Mouse (Mus musculus): ENCODE measurements around the gene Arfip1. TPM values are rescaled to one million over a fixed set of nuclear protein-coding genes. Genes with fewer than 3 reads are reported as not detected.

Arfip1 gene
- polyA plus RNA-seq, 1 experiment from 2014 or later = 33.5 TPM

DNA sequence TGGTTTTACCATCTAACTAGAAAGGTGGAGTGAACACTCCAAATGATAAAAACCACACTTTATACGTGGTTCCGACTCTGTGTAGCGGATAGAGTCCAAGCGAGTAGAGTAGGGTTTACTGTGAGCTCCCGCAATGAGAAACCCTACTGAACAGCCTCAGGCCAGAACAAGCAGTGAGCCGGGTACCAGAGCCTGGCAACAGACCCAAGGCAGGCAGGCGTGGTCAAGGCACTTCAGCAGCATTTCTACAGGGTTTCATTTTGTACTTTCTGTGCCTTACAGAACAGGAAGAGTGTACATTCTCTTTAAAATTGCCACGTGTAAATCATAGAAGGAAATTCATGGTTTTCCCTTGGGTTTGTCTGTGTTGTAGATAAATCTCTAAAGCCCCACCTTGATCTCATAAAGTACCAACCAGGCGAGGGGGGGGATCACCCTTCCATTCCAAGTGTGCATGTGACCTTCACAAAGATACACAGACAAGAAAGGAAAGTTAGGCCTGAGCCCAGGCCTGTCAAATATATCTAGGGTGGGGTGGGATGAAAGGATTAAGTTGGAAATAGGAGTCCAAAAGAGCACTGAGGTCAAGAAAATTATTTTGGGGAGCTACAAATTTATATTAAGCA is 19.6 kb upstream of the Arfip1 start:
- Histone ChIP-seq H3K27me3 (replicated peaks) (0 out of 2 replicates have a peak, but pooled peaks cover 3% of the 10 kb centered on the region), H3K36me3 (no peaks in the 10 kb centered on the region), H3K9me3 (peaks cover 8% of the 10 kb centered on the region; the same call in 1 of the 2 replicates), H3K4me3 (no peak overlapping the region), H3K27ac (no peak overlapping the region), H3K4me2 (replicated peaks) (no peak overlapping the region), H3K9ac (no peak overlapping the region), H3K4me1 (no peaks in the 10 kb centered on the region)
- ATAC-seq (ENCODE audit: low FRiP score, low read depth) = no peak
- 87% methylated on average over 9 of the region's 9 CpGs for WGBS

DNA sequence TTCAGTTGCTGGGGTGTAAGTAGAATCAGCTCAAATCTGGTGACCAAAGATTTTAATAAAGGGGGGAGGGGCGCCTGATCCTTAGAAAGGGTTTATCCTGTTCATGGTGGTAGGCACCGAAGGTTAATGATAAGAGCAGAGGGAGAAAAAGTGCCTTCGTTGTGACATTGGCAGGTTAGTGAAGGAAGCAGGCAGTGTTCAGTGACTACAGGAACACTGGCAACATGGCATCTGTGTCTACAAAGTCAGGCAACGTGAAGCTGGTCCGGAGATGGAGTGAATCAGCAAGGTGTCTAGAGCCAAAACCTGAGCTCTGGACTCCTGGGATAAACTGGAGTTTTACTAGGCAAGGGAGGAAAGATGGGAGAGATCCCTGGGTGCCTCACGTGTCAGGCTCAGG is 16.3 kb upstream of the Arfip1 start:
- 0 out of 2 replicates have a peak, but pooled peaks cover 3% of the 10 kb centered on the region for H3K27me3 ChIP-seq (replicated peaks)
- no peak for ATAC-seq (ENCODE audit: low FRiP score, low read depth)
- H3K9ac ChIP-seq = no peak overlapping the region
- WGBS = 91% methylated on average over 6 of the region's 6 CpGs
- no peaks in the 10 kb centered on the region for H3K9me3 ChIP-seq
- H3K4me3 ChIP-seq = no peak overlapping the region
- peaks cover 7% of the 10 kb centered on the region; the same call in 1 of the 2 replicates for H3K4me1 ChIP-seq
- H3K4me2 ChIP-seq (replicated peaks) = no peak overlapping the region
- H3K27ac ChIP-seq = no peak overlapping the region
- H3K36me3 ChIP-seq = no peaks in the 10 kb centered on the region

DNA sequence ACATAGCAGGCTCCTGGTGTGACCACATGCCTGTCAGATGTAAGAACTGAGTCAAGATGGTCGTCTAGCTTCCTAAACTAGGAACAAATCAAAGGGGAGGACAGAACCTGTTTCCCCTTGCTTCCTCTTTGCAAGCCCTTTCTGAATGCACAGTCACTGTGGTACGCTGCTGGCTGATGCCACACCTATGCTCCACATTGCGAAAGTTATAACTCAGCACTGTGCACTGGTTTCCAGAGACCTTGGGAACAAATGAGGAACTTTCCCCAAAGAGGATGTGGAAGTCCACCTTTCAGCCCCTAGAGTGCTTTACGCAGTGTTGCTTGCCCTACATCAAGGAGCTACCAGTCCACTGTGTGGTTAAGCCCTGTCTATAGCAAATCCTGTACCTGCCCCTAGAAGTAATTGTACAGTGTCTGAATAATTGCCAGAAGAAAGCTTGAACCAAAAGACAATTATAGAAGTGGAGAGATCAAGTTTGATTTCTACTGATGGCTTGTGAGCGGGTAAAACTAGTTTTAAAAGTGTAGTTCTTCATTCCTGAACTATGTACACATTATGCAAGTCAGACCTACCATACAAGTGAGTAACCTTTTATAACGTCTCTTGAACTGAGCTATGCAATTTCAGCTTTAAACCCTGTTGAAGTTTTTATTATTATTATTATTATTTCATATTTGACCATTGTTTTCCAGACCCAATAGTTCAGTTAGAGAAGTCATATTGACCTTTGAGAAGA is 15.7 kb upstream of the Arfip1 start:
- Histone ChIP-seq H3K4me2 (replicated peaks) (no peak overlapping the region), H3K27ac (no peak overlapping the region), H3K9me3 (no peaks in the 10 kb centered on the region), H3K4me1 (peaks cover 7% of the 10 kb centered on the region; the same call in 1 of the 2 replicates), H3K4me3 (no peak overlapping the region), H3K36me3 (no peaks in the 10 kb centered on the region), H3K9ac (no peak overlapping the region), H3K27me3 (replicated peaks) (0 out of 2 replicates have a peak, but pooled peaks cover 3% of the 10 kb centered on the region)
- ATAC-seq (ENCODE audit: low FRiP score, low read depth) = no peak
- WGBS = 88% methylated on average over 6 of the region's 6 CpGs

DNA sequence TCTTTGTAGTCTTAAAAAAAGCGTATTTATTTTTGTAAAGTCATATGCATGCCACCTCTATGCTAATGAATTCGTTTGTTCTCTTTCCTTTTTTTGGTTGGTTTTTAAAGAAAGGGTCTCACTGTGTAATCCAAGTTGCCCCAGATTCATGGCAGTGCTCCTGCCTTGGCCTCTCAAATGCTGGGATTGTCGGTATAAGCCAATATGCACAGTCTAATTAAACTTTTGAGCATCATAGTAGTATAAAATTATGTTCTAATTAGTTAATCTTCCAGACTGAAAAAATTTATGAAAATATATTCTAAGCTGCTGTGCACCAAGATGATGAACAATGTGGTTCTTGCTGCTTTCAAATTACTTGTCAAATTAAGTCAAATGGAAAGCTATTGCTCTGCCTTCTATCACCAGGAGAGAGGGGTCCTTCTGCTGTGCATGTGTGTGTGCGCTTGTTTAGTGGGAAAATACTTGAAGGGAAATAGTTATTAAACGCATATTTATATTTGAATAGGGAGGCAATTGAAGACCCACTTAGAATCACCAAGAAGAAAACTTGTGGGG is 13.3 kb upstream of the Arfip1 start:
- H3K4me2 ChIP-seq (replicated peaks) = peak overlapping the region; percentile 50
- H3K4me3 ChIP-seq = no peak overlapping the region
- no peak overlapping the region for H3K9ac ChIP-seq
- no peaks in the 10 kb centered on the region for H3K9me3 ChIP-seq
- 0 out of 2 replicates have a peak, but pooled peaks cover 3% of the 10 kb centered on the region for H3K27me3 ChIP-seq (replicated peaks)
- H3K36me3 ChIP-seq = no peaks in the 10 kb centered on the region
- WGBS = 36% methylated on average over 5 of the region's 5 CpGs
- ATAC-seq (ENCODE audit: low FRiP score, low read depth) = no peak
- H3K4me1 ChIP-seq = peaks cover 7% of the 10 kb centered on the region; the same call in 1 of the 2 replicates
- H3K27ac ChIP-seq = no peak overlapping the region

DNA sequence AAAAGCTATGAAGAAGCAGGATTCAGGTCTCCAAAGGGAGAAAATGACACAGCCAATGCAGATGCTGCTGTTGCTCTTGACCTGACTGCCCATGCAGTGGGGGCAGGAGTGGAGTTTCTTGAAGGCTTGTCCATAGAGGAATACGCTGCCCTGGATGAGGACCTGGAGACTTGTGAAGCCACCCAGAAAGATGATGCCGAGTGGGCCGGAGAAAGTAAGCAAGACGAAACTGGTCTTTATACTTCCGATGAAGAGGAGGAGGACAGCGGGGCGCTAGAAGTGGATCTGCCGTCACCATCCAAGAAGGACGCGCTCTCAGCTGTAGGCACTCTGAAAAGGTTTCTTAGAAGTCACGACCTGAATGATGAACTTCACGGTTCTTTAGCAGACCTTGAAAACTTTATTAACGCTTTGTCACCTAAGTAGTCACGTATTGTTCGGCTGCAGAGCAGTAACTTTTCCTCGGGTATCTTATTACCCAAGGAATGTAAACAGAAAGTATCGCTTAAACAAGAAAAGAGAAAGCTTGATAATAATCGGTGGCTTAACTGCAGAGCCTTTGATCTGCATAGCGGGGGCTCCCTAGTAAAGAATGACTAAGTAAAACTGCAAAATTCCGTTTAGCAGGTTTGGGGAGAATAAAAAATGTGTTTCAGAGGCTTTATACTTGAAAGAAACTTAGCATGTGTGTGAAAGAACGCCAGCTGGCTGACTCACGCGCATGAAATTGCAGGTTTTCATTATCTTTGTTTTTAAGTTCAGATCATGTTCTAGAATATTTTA is 12.7 kb upstream of the Arfip1 start:
- Histone ChIP-seq H3K27ac (no peak overlapping the region), H3K4me3 (no peak overlapping the region), H3K9me3 (no peaks in the 10 kb centered on the region), H3K36me3 (no peaks in the 10 kb centered on the region), H3K4me1 (peaks cover 7% of the 10 kb centered on the region; the same call in 1 of the 2 replicates), H3K4me2 (replicated peaks) (peak overlapping the region; percentile 50), H3K9ac (0 out of 2 replicates have a peak overlapping the region, but pooled peaks have one; percentile 17), H3K27me3 (replicated peaks) (0 out of 2 replicates have a peak, but pooled peaks cover 3% of the 10 kb centered on the region)
- no peak for ATAC-seq (ENCODE audit: low FRiP score, low read depth)
- WGBS = 7% methylated on average over 23 of the region's 23 CpGs

DNA sequence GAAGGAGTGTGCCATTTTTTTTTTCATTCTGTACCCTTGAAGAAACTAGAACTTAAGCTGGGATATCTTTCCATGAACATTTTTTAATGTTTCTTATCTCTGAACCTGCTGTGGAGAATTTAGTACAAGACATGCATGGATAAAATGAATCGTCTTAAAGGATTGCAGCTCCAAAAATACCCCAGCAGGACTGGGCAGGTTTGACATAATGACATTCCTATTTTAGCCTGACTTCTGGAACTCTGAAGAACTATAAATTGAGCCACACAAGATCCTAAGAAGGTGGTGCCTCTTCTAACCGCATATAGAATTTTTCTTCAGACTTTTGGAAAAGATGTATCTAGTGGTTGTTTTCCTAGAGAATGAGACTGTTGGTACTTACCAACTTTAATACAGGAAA is 10.8 kb upstream of the Arfip1 start, which contains the start of gene Tigd4:
Tigd4 (plus strand) TSS at position 301 of the 400 bp plus-strand sequence.
- H3K4me2 ChIP-seq (replicated peaks) = no peak within 1 kb of the TSS
- no peaks in the 10 kb centered on the region for H3K36me3 ChIP-seq
- 91% methylated on average over 2 of the region's 2 CpGs for WGBS
- H3K4me1 ChIP-seq = peaks cover 7% of the 10 kb centered on the region; the same call in 1 of the 2 replicates
- H3K9ac ChIP-seq = no peak within 1 kb of the TSS
- ATAC-seq (ENCODE audit: low FRiP score, low read depth) = no peak
- no peak within 1 kb of the TSS for H3K27ac ChIP-seq
- H3K4me3 ChIP-seq = no peak within 1 kb of the TSS
- 0 out of 2 replicates have a peak, but pooled peaks cover 3% of the 10 kb centered on the region for H3K27me3 ChIP-seq (replicated peaks)
- no peaks in the 10 kb centered on the region for H3K9me3 ChIP-seq

DNA sequence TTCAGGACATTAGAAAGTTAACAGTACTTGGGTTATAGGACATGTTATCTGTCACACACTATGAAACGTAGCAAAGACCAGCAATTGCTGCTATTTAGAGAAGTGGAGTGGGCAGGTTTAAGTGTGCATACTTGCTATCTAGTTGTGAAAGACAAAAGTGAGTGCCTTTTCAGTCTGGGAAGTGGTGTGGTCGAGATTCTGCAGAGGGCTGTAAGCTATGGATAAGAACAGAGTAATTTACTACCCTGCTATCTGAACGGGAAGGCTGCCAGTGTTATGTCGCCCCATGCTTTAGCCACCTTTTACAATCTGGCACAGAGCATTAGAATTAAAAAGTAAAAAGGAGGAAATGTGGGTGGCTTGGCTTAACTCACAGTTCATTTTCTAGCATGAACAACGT is 4.3 kb upstream of the Arfip1 start:
- 57% methylated on average over 5 of the region's 5 CpGs for WGBS
- Histone ChIP-seq H3K9ac (no peak overlapping the region), H3K4me2 (replicated peaks) (no peak overlapping the region), H3K36me3 (no peaks in the 10 kb centered on the region), H3K27ac (no peak overlapping the region), H3K27me3 (replicated peaks) (no peaks in the 10 kb centered on the region), H3K9me3 (no peaks in the 10 kb centered on the region), H3K4me3 (no peak overlapping the region), H3K4me1 (peaks cover 7% of the 10 kb centered on the region)
- ATAC-seq (ENCODE audit: low FRiP score, low read depth) = no peak

DNA sequence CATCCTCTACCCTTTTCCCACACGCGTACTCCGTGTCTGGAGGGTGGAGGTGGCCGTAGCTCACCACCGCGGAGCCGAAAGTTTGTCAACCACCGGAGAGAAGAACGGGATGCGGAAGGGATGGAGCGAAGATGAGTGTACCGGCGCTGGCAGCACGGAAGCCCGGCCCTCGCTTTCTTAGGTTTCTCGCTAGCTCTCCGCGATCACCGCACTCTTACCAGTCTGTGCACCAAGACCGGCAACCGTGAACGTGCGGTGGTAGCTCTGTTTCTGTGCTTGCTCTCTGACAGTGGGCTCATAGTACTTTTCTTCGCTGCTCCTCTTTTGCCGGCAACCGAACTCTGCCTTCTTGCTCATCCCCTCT is 470 bp upstream of the Arfip1 start:
- H3K27me3 ChIP-seq (replicated peaks) = no peaks in the 10 kb centered on the region
- H3K9ac ChIP-seq = peak overlapping the region; percentile 79
- under 1% methylated on average over 27 of the region's 27 CpGs for WGBS
- peak overlapping the region; percentile 74 for H3K4me3 ChIP-seq
- H3K9me3 ChIP-seq = no peaks in the 10 kb centered on the region
- ATAC-seq (ENCODE audit: low FRiP score, low read depth) = no peak; the same call in none of the 2 replicates
- peak overlapping the region; percentile 74; the same call in 1 of the 2 replicates for H3K27ac ChIP-seq
- peaks cover 18% of the 10 kb centered on the region for H3K4me1 ChIP-seq
- no peaks in the 10 kb centered on the region for H3K36me3 ChIP-seq
- peak overlapping the region; percentile 87 for H3K4me2 ChIP-seq (replicated peaks)

DNA sequence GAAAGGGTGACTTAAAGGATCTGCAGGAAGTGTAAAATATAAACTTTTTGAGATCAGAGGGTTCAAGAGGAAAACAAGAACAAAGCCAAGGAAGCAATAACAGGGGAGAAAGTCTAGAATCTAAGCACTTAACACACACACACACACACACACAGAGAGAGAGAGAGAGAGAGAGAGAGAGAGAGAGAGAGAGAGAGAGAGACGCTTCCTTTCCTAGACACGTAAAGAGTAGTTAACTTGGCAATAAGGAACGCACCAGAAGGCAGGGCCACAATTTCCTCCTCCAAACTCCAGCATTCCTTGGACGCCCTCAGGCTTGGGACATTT is 766 bp downstream of the Arfip1 start:
- ATAC-seq (ENCODE audit: low FRiP score, low read depth) = no peak
- no peak overlapping the region for H3K27ac ChIP-seq

DNA sequence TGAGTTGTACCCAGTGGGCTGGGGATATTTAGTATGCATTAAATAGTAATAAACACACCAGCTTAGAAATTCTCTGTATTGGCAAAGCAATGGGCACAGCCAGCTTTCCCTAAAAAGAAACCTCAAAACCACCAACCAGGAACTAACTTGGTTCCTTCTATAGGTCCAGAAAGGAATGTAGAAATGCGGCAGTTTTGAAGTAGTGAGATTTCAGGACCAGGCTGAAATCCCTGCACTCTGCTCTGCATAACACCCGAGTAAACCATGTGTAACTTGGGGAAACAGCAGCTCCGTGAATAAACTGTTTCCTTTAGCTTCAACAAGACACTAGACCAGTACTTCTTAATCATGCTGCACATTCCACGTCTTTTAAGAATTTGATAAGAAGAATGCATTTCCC is 1.7 kb downstream of the Arfip1 start:
- 75% methylated on average over 4 of the region's 4 CpGs for WGBS
- Histone ChIP-seq H3K9me3 (no peaks in the 10 kb centered on the region), H3K9ac (no peak overlapping the region), H3K27me3 (replicated peaks) (no peaks in the 10 kb centered on the region), H3K27ac (no peak overlapping the region), H3K4me3 (no peak overlapping the region), H3K4me2 (replicated peaks) (peak overlapping the region; percentile 87), H3K4me1 (peaks cover 18% of the 10 kb centered on the region), H3K36me3 (no peaks in the 10 kb centered on the region)
- no peak for ATAC-seq (ENCODE audit: low FRiP score, low read depth)

More for the DNA sequence above, 766 bp downstream of the Arfip1 start:
- H3K4me2 ChIP-seq (replicated peaks) = peak overlapping the region; percentile 87
- peak overlapping the region; percentile 79 for H3K9ac ChIP-seq
- no peaks in the 10 kb centered on the region for H3K9me3 ChIP-seq
- H3K36me3 ChIP-seq = no peaks in the 10 kb centered on the region
- H3K27me3 ChIP-seq (replicated peaks) = no peaks in the 10 kb centered on the region
- 0% methylated on average over 4 of the region's 4 CpGs for WGBS
- peak overlapping the region; percentile 74 for H3K4me3 ChIP-seq
- peaks cover 18% of the 10 kb centered on the region for H3K4me1 ChIP-seq

DNA sequence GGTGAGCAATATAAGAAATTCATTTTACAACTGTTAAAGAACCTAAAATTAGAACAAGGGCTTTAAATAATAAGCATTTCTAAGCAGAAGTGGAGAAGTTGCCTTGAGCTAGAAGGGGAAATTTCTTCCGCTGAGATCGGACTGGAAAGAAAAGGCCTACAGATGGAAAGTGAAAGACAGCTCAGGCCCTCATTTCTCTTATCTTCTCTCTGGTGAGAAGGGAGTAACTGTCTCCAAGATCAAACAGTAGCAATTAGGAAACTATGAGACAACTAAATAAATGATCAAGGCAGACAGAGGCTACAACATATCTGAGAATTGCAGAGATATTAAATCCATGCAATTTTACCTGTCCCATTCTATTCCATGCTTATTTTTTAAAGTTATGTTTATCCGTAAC is 11.9 kb downstream of the Arfip1 start:
- ATAC-seq (ENCODE audit: low FRiP score, low read depth) = no peak
- WGBS = 86% methylated on average over 3 of the region's 3 CpGs
- Histone ChIP-seq H3K4me1 (no peaks in the 10 kb centered on the region), H3K4me2 (replicated peaks) (no peak overlapping the region), H3K27me3 (replicated peaks) (no peaks in the 10 kb centered on the region), H3K9ac (no peak overlapping the region), H3K9me3 (no peaks in the 10 kb centered on the region), H3K36me3 (no peaks in the 10 kb centered on the region), H3K4me3 (no peak overlapping the region), H3K27ac (no peak overlapping the region)

DNA sequence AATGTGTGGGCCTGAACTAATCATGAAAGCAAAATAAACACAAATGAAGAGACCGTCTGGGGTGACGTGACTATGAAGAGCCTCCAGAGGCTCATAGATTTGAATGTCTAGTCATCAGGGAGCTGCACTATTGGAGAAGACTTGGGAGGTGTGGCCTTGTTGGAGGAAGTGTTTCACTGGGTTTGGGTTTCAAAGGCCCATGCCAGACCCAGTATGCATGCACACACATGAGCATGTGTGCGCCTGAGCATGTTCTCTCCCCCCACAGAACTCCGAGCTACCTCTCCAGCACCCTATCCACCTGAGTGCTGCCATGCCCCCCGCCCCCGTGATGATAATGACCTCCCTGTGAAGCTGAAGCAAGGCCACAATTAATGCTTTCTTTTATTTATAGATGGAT is 12.8 kb downstream of the Arfip1 start:
- Histone ChIP-seq H3K4me2 (replicated peaks) (no peak overlapping the region), H3K36me3 (no peaks in the 10 kb centered on the region), H3K9me3 (no peaks in the 10 kb centered on the region), H3K27me3 (replicated peaks) (no peaks in the 10 kb centered on the region), H3K4me1 (no peaks in the 10 kb centered on the region), H3K27ac (no peak overlapping the region), H3K4me3 (no peak overlapping the region), H3K9ac (no peak overlapping the region)
- WGBS = 74% methylated on average over 6 of the region's 6 CpGs
- ATAC-seq (ENCODE audit: low FRiP score, low read depth) = no peak

Data from neural tube, embryonic 12.5 days (tissue).